Mouse (Mus musculus) liver, embryonic 11.5 days (tissue): Measurements from ENCODE around the gene 4833420G17Rik. TPM values are rescaled to one million over a fixed set of nuclear protein-coding genes. Genes with fewer than 3 reads are reported as not detected.
A peak's percentile ranks its signal among the peaks of the same experiment; 100 is the strongest.
"Not testable (repeated sequence)": the region's sequence is repeated elsewhere in the genome, so short reads cannot be mapped to it uniquely, and the experiment has no call there.

Experiments
- ATAC-seq: fragments of 200-750 bp; cut with Nextera tagmentation; replicated peaks from 2 replicates; pipeline ENCODE4 v1.8.0; 2017; ENCODE audit warnings: moderate number of reproducible peaks, mild to moderate bottlenecking, moderate TSS enrichment, moderate library complexity; ENCODE audit not compliant: low FRiP score
- DNase-seq: peaks from one replicate; pipeline ENCODE4 v3.0.0-alpha.2; 2017; ENCODE audit warnings: low spot score
- H3K27ac ChIP-seq: fragments of 300-500 bp; sonication (generic); 2 replicates; pipeline ENCODE4 v1.5.1; 2014; ENCODE audit warnings: mild to moderate bottlenecking, low read depth, low read length, control low read depth
- H3K27me3 ChIP-seq: fragments of 300-500 bp; sonication (generic); replicated peaks from 2 replicates; pipeline ENCODE4 v1.6.1; 2014; ENCODE audit warnings: low read length, mixed read lengths; ENCODE audit not compliant: control insufficient read depth, insufficient read depth
- H3K36me3 ChIP-seq: fragments of 300-500 bp; sonication (generic); 2 replicates; pipeline ENCODE4 v1.6.1; 2014; ENCODE audit warnings: mild to moderate bottlenecking, low read length, moderate library complexity, mixed read lengths; ENCODE audit not compliant: control insufficient read depth, insufficient read depth
- H3K4me1 ChIP-seq: fragments of 300-500 bp; sonication (generic); replicated peaks from 2 replicates; pipeline ENCODE4 v1.6.1; 2014; ENCODE audit warnings: low read length, mixed read lengths; ENCODE audit not compliant: control insufficient read depth, insufficient read depth
- H3K4me2 ChIP-seq: fragments of 300-500 bp; sonication (generic); 2 replicates; pipeline ENCODE4 v1.6.1; 2014; ENCODE audit warnings: mild to moderate bottlenecking, control low read depth, moderate library complexity
- H3K4me3 ChIP-seq: fragments of 300-500 bp; sonication (generic); 2 replicates; pipeline ENCODE4 v1.5.1; 2014; ENCODE audit warnings: low read depth, low read length, control low read depth
- H3K9ac ChIP-seq: fragments of 300-500 bp; sonication (generic); 2 replicates; pipeline ENCODE4 v1.6.1; 2014; ENCODE audit warnings: low read depth, low read length, control low read depth
- H3K9me3 ChIP-seq: fragments of 300-500 bp; sonication (generic); 2 replicates; pipeline ENCODE4 v1.6.1; 2016; ENCODE audit warnings: low read length, inconsistent platforms, mixed read lengths; ENCODE audit not compliant: control insufficient read depth
- WGBS: fragments of 180-500 bp; shearing (Covaris S2); extraction: QIAGEN DNeasy Blood & Tissue Kit; methylation state at CpG from one replicate; pipeline ENCODE4 v1.1.7; 2014; 5-methylcytosine and 5-hydroxymethylcytosine counted together
- polyA plus RNA-seq: library from polyadenylated mRNA; unstranded; fragments of >200 nt; fragmentation: Nextera tagmentation; extraction: Ambion mirVana; gene quantifications from 2 replicates; pipeline ENCODE4 v1.2.1, GENCODE M21; 2014

The 4833420G17Rik gene
- polyA plus RNA-seq, 1 experiment from 2014 or later: 40.3 TPM

GRCm38 (mm10) chr13:119494938-119495337 lies 32.4 kb downstream of the 4833420G17Rik start:
- not testable (repeated sequence) for DNase-seq, H3K9me3 ChIP-seq, H3K36me3 ChIP-seq, H3K27ac ChIP-seq, H3K4me2 ChIP-seq, H3K27me3 ChIP-seq, H3K4me1 ChIP-seq, H3K4me3 ChIP-seq, H3K9ac ChIP-seq
- WGBS: 93% methylated on average over 10 of the region's 22 CpGs
- ATAC-seq: peak; percentile 38

Other genes starting within 250 kb of the 4833420G17Rik start
- 43.9 and 44.1 TPM in 2 replicates for gene Paip1, start 34.2 kb upstream of the 4833420G17Rik start, polyA plus RNA-seq
- 0.90 and 1.0 TPM in 2 replicates for gene Tmem267, start 25.3 kb downstream of the 4833420G17Rik start, polyA plus RNA-seq
- gene 3110070M22Rik, start 25.6 kb downstream of the 4833420G17Rik start, polyA plus RNA-seq: 0.48 and 0.56 TPM in 2 replicates
- 0.05 TPM in 1 of 2 replicates, not detected in the other for gene Ccl28, start 161.1 kb downstream of the 4833420G17Rik start, polyA plus RNA-seq
- 119 and 136 TPM in 2 replicates for gene Hmgcs1, start 227.6 kb downstream of the 4833420G17Rik start, polyA plus RNA-seq